Mouse (Mus musculus): ENCODE results near the gene Tent5b. TPM values are rescaled to one million over a fixed set of nuclear protein-coding genes. Genes with fewer than 3 reads are reported as not detected.

Gene Tent5b
- polyA plus RNA-seq, 1 experiment from 2014 or later: 2.1 TPM

GRCm38 (mm10) chr4:133448708-133449388 lies 31.1 kb upstream of the Tent5b start:
- no peaks in the 10 kb centered on the region for H3K9me3 ChIP-seq
- H3K4me3 ChIP-seq: no peak overlapping the region
- no peak for DNase-seq (ENCODE audit: low spot score)
- 81% methylated on average over 8 of the region's 8 CpGs for WGBS
- no peaks in the 10 kb centered on the region for H3K36me3 ChIP-seq
- H3K4me1 ChIP-seq (replicated peaks): peaks cover 22% of the 10 kb centered on the region
- no peak overlapping the region for H3K27ac ChIP-seq
- peaks cover 7% of the 10 kb centered on the region; the same call in 1 of the 2 replicates for H3K27me3 ChIP-seq (ENCODE audit: insufficient read depth, poor library complexity, severe bottlenecking)

GRCm38 (mm10) chr4:133449726-133450125 lies 30.2 kb upstream of the Tent5b start:
- WGBS: 19% methylated on average over 13 of the region's 13 CpGs
- Histone ChIP-seq H3K27me3 (ENCODE audit: insufficient read depth, poor library complexity, severe bottlenecking) (peaks cover 9% of the 10 kb centered on the region; the same call in 1 of the 2 replicates), H3K27ac (no peak overlapping the region), H3K36me3 (no peaks in the 10 kb centered on the region), H3K4me1 (replicated peaks) (peaks cover 20% of the 10 kb centered on the region; the same call in 1 of the 2 replicates), H3K4me3 (no peak overlapping the region), H3K9me3 (no peaks in the 10 kb centered on the region)
- DNase-seq (ENCODE audit: low spot score): peak; percentile 71

- H3K9me3 ChIP-seq: no peaks in the 10 kb centered on the region
- no peak overlapping the region for H3K27ac ChIP-seq
- H3K36me3 ChIP-seq: no peaks in the 10 kb centered on the region
- DNase-seq (ENCODE audit: low spot score): peak; percentile 83
- 12% methylated on average over 10 of the region's 10 CpGs for WGBS
- H3K4me3 ChIP-seq: no peak overlapping the region
- peaks cover 20% of the 10 kb centered on the region; the same call in 1 of the 2 replicates for H3K4me1 ChIP-seq (replicated peaks)
- H3K27me3 ChIP-seq (ENCODE audit: insufficient read depth, poor library complexity, severe bottlenecking): peaks cover 9% of the 10 kb centered on the region; the same call in 1 of the 2 replicates
Measured at GRCm38 (mm10) chr4:133451536-133451935, 28.4 kb upstream of the Tent5b start.

GRCm38 (mm10) chr4:133452433-133452832 lies 27.5 kb upstream of the Tent5b start:
- Histone ChIP-seq H3K9me3 (no peaks in the 10 kb centered on the region), H3K27ac (no peak overlapping the region), H3K4me1 (replicated peaks) (peaks cover 20% of the 10 kb centered on the region), H3K4me3 (no peak overlapping the region), H3K36me3 (no peaks in the 10 kb centered on the region), H3K27me3 (ENCODE audit: insufficient read depth, poor library complexity, severe bottlenecking) (peaks cover 9% of the 10 kb centered on the region; the same call in 1 of the 2 replicates)
- no peak for DNase-seq (ENCODE audit: low spot score)
- 78% methylated on average over 7 of the region's 7 CpGs for whole genome bisulfite sequencing

- 0 out of 2 replicates have a peak, but pooled peaks cover 2% of the 10 kb centered on the region for H3K27me3 ChIP-seq (ENCODE audit: insufficient read depth, poor library complexity, severe bottlenecking)
- DNase-seq (ENCODE audit: low spot score): no peak
- no peaks in the 10 kb centered on the region for H3K36me3 ChIP-seq
- H3K27ac ChIP-seq: no peak overlapping the region
- H3K4me1 ChIP-seq (replicated peaks): peaks cover 10% of the 10 kb centered on the region
- H3K4me3 ChIP-seq: no peak overlapping the region
- no peaks in the 10 kb centered on the region for H3K9me3 ChIP-seq
- WGBS: 79% methylated on average over 3 of the region's 3 CpGs
Measured at GRCm38 (mm10) chr4:133458044-133458443, 21.9 kb upstream of the Tent5b start.

GRCm38 (mm10) chr4:133460006-133460405 lies 19.9 kb upstream of the Tent5b start:
- Histone ChIP-seq H3K36me3 (no peaks in the 10 kb centered on the region), H3K4me1 (replicated peaks) (peaks cover 10% of the 10 kb centered on the region), H3K9me3 (no peaks in the 10 kb centered on the region), H3K27me3 (ENCODE audit: insufficient read depth, poor library complexity, severe bottlenecking) (no peaks in the 10 kb centered on the region), H3K4me3 (no peak overlapping the region), H3K27ac (no peak overlapping the region)
- WGBS: 84% methylated on average over 1 of the region's 1 CpGs
- no peak for DNase-seq (ENCODE audit: low spot score)

GRCm38 (mm10) chr4:133460796-133461325 lies 19.1 kb upstream of the Tent5b start:
- Histone ChIP-seq H3K27ac (no peak overlapping the region), H3K9me3 (no peaks in the 10 kb centered on the region), H3K36me3 (no peaks in the 10 kb centered on the region), H3K4me1 (replicated peaks) (peaks cover 10% of the 10 kb centered on the region), H3K27me3 (ENCODE audit: insufficient read depth, poor library complexity, severe bottlenecking) (no peaks in the 10 kb centered on the region), H3K4me3 (no peak overlapping the region)
- no peak for DNase-seq (ENCODE audit: low spot score)
- WGBS: 45% methylated on average over 5 of the region's 5 CpGs

GRCm38 (mm10) chr4:133461362-133461761 lies 18.6 kb upstream of the Tent5b start:
- peaks cover 10% of the 10 kb centered on the region for H3K4me1 ChIP-seq (replicated peaks)
- H3K27me3 ChIP-seq (ENCODE audit: insufficient read depth, poor library complexity, severe bottlenecking): no peaks in the 10 kb centered on the region
- H3K9me3 ChIP-seq: no peaks in the 10 kb centered on the region
- WGBS: 71% methylated on average over 4 of the region's 4 CpGs
- no peaks in the 10 kb centered on the region for H3K36me3 ChIP-seq
- no peak overlapping the region for H3K27ac ChIP-seq
- no peak overlapping the region for H3K4me3 ChIP-seq
- DNase-seq (ENCODE audit: low spot score): no peak

GRCm38 (mm10) chr4:133463184-133463583 lies 16.7 kb upstream of the Tent5b start:
- no peaks in the 10 kb centered on the region for H3K9me3 ChIP-seq
- H3K4me1 ChIP-seq (replicated peaks): peaks cover 16% of the 10 kb centered on the region
- H3K27ac ChIP-seq: 0 out of 2 replicates have a peak overlapping the region, but pooled peaks have one; percentile 12
- H3K36me3 ChIP-seq: no peaks in the 10 kb centered on the region
- 71% methylated on average over 6 of the region's 6 CpGs for WGBS
- no peak overlapping the region for H3K4me3 ChIP-seq
- H3K27me3 ChIP-seq (ENCODE audit: insufficient read depth, poor library complexity, severe bottlenecking): peaks cover 6% of the 10 kb centered on the region; the same call in 1 of the 2 replicates
- no peak for DNase-seq (ENCODE audit: low spot score)

GRCm38 (mm10) chr4:133468080-133468479 lies 11.9 kb upstream of the Tent5b start:
- Histone ChIP-seq H3K27me3 (ENCODE audit: insufficient read depth, poor library complexity, severe bottlenecking) (peaks cover 31% of the 10 kb centered on the region), H3K9me3 (peaks cover 5% of the 10 kb centered on the region), H3K36me3 (no peaks in the 10 kb centered on the region), H3K4me1 (replicated peaks) (peaks cover 21% of the 10 kb centered on the region), H3K4me3 (peak overlapping the region; percentile 58), H3K27ac (0 out of 2 replicates have a peak overlapping the region, but pooled peaks have one; percentile 24)
- DNase-seq (ENCODE audit: low spot score): peak; percentile 64
- WGBS: under 1% methylated on average over 27 of the region's 27 CpGs

- no peak overlapping the region for H3K27ac ChIP-seq
- 21% methylated on average over 12 of the region's 12 CpGs for WGBS
- H3K27me3 ChIP-seq (ENCODE audit: insufficient read depth, poor library complexity, severe bottlenecking): peaks cover 31% of the 10 kb centered on the region
- peak overlapping the region; percentile 58; the same call in 1 of the 2 replicates for H3K4me3 ChIP-seq
- H3K9me3 ChIP-seq: peaks cover 5% of the 10 kb centered on the region
- H3K4me1 ChIP-seq (replicated peaks): peaks cover 21% of the 10 kb centered on the region
- no peak for DNase-seq (ENCODE audit: low spot score)
- H3K36me3 ChIP-seq: no peaks in the 10 kb centered on the region
Measured at GRCm38 (mm10) chr4:133469122-133469521, 10.8 kb upstream of the Tent5b start.

- no peaks in the 10 kb centered on the region for H3K36me3 ChIP-seq
- peaks cover 21% of the 10 kb centered on the region for H3K4me1 ChIP-seq (replicated peaks)
- H3K27me3 ChIP-seq (ENCODE audit: insufficient read depth, poor library complexity, severe bottlenecking): peaks cover 36% of the 10 kb centered on the region
- peaks cover 5% of the 10 kb centered on the region for H3K9me3 ChIP-seq
- H3K4me3 ChIP-seq: no peak overlapping the region
- DNase-seq (ENCODE audit: low spot score): no peak
- H3K27ac ChIP-seq: no peak overlapping the region
- WGBS: 79% methylated on average over 7 of the region's 7 CpGs
Measured at GRCm38 (mm10) chr4:133471135-133471821, 8.7 kb upstream of the Tent5b start.

GRCm38 (mm10) chr4:133473833-133474232 lies 6.1 kb upstream of the Tent5b start:
- Histone ChIP-seq H3K36me3 (no peaks in the 10 kb centered on the region), H3K27ac (no peak overlapping the region), H3K27me3 (ENCODE audit: insufficient read depth, poor library complexity, severe bottlenecking) (peaks cover 44% of the 10 kb centered on the region), H3K4me1 (replicated peaks) (peaks cover 9% of the 10 kb centered on the region), H3K4me3 (no peak overlapping the region), H3K9me3 (peaks cover 5% of the 10 kb centered on the region)
- WGBS: 76% methylated on average over 2 of the region's 2 CpGs
- no peak for DNase-seq (ENCODE audit: low spot score)

Measured in hindbrain, embryonic 10.5 days (tissue).